Mouse (Mus musculus): ENCODE data around the gene Col19a1. TPM values are rescaled to one million over a fixed set of nuclear protein-coding genes. Genes with fewer than 3 reads are reported as not detected.
"Not testable (repeated sequence)": the region's sequence is repeated elsewhere in the genome, so short reads cannot be mapped to it uniquely, and the experiment has no call there.

The Col19a1 gene
- 3.2 and 3.3 TPM in 2 replicates for polyA plus RNA-seq (2015; fragmentation: Nextera tagmentation; extraction: Ambion mirVana)

DNA sequence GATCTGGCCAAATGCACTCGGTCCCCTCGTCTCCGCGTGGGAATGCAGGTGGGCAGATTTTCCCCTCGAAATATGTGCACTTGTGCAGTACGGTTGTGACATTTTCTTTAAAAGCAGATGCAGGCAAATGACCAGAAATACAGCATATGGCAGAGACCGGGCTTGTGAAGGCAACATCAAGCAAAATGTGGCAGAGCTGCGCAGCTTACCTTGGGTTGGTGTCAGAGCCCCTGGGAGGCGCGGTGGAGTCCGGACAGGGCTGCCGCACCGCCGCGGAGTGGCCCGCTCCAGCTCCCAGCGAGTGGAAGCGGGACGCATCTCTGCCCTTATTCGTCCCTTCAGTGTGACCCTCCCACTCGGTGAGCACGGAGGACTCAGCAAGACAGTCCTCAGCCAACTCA, at the start of gene Col19a1:
Gene Col19a1 (minus strand): TSS at position 332 of the 401 bp plus-strand sequence.
- under 1% methylated on average over 22 of the region's 22 CpGs for WGBS
- ATAC-seq: peak; percentile 62

GRCm38 (mm10) chr1:24633553-24634132, 46.4 kb upstream of the Col19a1 start:
- Histone ChIP-seq H3K4me2 (ENCODE audit: low read length) (no peak overlapping the region), H3K27me3 (replicated peaks; ENCODE audit: control insufficient read depth, insufficient read depth, low read length) (no peaks in the 10 kb centered on the region), H3K36me3 (ENCODE audit: control insufficient read depth, insufficient read depth) (no peaks in the 10 kb centered on the region), H3K4me3 (replicated peaks; ENCODE audit: low read length) (no peak overlapping the region), H3K27ac (ENCODE audit: low read length) (no peak overlapping the region), H3K4me1 (replicated peaks; ENCODE audit: control insufficient read depth, insufficient read depth, low read length) (no peaks in the 10 kb centered on the region), H3K9me3 (ENCODE audit: control insufficient read depth, low read length) (no peaks in the 10 kb centered on the region), H3K9ac (replicated peaks; ENCODE audit: low read depth, low read length) (no peak overlapping the region)
- 42% methylated on average over 14 of the region's 14 CpGs for WGBS
- peak; percentile 23; the same call in 1 of the 2 replicates for ATAC-seq

More for the DNA sequence above, at the start of gene Col19a1:
- Histone ChIP-seq H3K9ac (replicated peaks; ENCODE audit: low read depth, low read length) (peak within 1 kb of the TSS; percentile 56), H3K4me1 (replicated peaks; ENCODE audit: control insufficient read depth, insufficient read depth, low read length) (peaks cover 12% of the 10 kb centered on the region), H3K27me3 (replicated peaks; ENCODE audit: control insufficient read depth, insufficient read depth, low read length) (peaks cover 25% of the 10 kb centered on the region), H3K4me2 (ENCODE audit: low read length) (peak within 1 kb of the TSS; percentile 95), H3K9me3 (ENCODE audit: control insufficient read depth, low read length) (no peaks in the 10 kb centered on the region), H3K27ac (ENCODE audit: low read length) (no peak within 1 kb of the TSS), H3K36me3 (ENCODE audit: control insufficient read depth, insufficient read depth) (no peaks in the 10 kb centered on the region), H3K4me3 (replicated peaks; ENCODE audit: low read length) (peak within 1 kb of the TSS; percentile 55)

DNA sequence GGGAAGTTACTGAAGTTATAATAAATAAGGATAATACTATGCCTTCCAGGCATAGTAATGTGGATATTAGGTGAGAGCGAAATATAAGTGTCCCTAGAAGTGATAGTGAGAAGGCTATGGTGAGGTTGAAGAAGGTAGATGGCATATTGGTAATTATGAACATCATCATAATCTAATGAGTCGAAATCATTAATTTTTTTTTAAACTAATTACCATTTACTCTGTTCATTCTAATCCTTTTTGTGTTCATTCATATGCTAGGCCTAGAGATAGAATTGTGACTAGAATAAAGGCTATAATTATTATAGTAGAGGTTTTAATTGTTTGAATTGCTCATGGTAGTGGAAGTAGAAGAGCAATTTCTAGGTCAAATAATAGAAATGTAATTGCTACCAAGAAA, 25.3 kb upstream of the Col19a1 start:
- not testable (repeated sequence) for H3K27me3 ChIP-seq (replicated peaks; ENCODE audit: control insufficient read depth, insufficient read depth, low read length); H3K27ac ChIP-seq (ENCODE audit: low read length); H3K4me1 ChIP-seq (replicated peaks; ENCODE audit: control insufficient read depth, insufficient read depth, low read length); H3K9me3 ChIP-seq (ENCODE audit: control insufficient read depth, low read length); H3K36me3 ChIP-seq (ENCODE audit: control insufficient read depth, insufficient read depth); H3K9ac ChIP-seq (replicated peaks; ENCODE audit: low read depth, low read length); H3K4me3 ChIP-seq (replicated peaks; ENCODE audit: low read length); ATAC-seq; H3K4me2 ChIP-seq (ENCODE audit: low read length)
- 3% methylated on average over 1 of the region's 2 CpGs for WGBS

DNA sequence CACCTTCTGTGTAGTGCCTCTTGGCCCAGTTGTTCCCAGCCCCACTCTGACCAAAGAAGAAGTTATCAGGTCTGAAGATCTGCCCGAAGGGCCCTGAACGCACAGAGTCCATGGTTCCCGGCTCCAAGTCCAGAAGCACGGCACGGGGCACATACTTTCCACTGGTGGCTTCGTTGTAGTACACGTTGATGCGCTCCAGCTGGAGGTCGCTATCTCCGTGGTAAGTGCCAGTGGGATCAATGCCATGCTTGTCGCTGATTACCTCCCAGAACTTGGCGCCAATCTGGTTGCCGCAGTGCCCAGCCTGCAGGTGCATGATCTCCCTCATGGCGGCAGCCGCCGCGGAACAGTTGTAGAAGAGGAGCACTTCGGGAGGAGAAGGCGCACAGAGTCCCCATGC, 7.8 kb upstream of the Col19a1 start:
- Histone ChIP-seq H3K4me3 (replicated peaks; ENCODE audit: low read length) (no peak overlapping the region), H3K4me2 (ENCODE audit: low read length) (no peak overlapping the region), H3K9me3 (ENCODE audit: control insufficient read depth, low read length) (peaks cover 4% of the 10 kb centered on the region; the same call in 1 of the 2 replicates), H3K4me1 (replicated peaks; ENCODE audit: control insufficient read depth, insufficient read depth, low read length) (no peaks in the 10 kb centered on the region), H3K36me3 (ENCODE audit: control insufficient read depth, insufficient read depth) (no peaks in the 10 kb centered on the region), H3K9ac (replicated peaks; ENCODE audit: low read depth, low read length) (no peak overlapping the region), H3K27ac (ENCODE audit: low read length) (no peak overlapping the region), H3K27me3 (replicated peaks; ENCODE audit: control insufficient read depth, insufficient read depth, low read length) (no peaks in the 10 kb centered on the region)
- ATAC-seq: no peak
- WGBS: 97% methylated on average over 19 of the region's 19 CpGs

- Histone ChIP-seq H3K4me3 (replicated peaks; ENCODE audit: low read length) (peak overlapping the region; percentile 55), H3K9me3 (ENCODE audit: control insufficient read depth, low read length) (no peaks in the 10 kb centered on the region), H3K27me3 (replicated peaks; ENCODE audit: control insufficient read depth, insufficient read depth, low read length) (peaks cover 25% of the 10 kb centered on the region), H3K4me1 (replicated peaks; ENCODE audit: control insufficient read depth, insufficient read depth, low read length) (peaks cover 12% of the 10 kb centered on the region), H3K9ac (replicated peaks; ENCODE audit: low read depth, low read length) (peak overlapping the region; percentile 56), H3K27ac (ENCODE audit: low read length) (no peak overlapping the region), H3K4me2 (ENCODE audit: low read length) (peak overlapping the region; percentile 95), H3K36me3 (ENCODE audit: control insufficient read depth, insufficient read depth) (no peaks in the 10 kb centered on the region)
- under 1% methylated on average over 71 of the region's 72 CpGs for WGBS
- ATAC-seq: peak; percentile 89
Observed at GRCm38 (mm10) chr1:24586370-24587140, 717 bp downstream of the Col19a1 start.

DNA sequence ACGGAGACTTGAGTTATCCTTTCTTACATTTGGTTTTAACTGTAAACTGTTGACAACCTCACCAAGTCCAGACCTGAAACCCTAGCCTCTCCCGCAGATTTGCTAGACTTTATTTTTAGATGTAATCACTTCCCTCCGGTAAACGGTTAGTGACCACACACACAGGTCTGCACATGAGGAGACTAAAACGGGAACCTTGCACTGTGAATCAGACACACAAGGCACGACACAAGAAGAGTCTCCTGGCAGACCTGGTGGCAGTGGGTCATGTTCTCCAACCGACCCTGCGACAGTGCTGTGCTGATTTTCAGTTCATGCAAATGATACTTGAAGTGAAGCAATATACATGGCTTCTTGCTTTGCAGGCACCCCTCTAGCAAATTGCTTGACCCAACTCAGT, 14.7 kb downstream of the Col19a1 start:
- no peaks in the 10 kb centered on the region for H3K9me3 ChIP-seq (ENCODE audit: control insufficient read depth, low read length)
- no peaks in the 10 kb centered on the region for H3K27me3 ChIP-seq (replicated peaks; ENCODE audit: control insufficient read depth, insufficient read depth, low read length)
- WGBS: 89% methylated on average over 8 of the region's 8 CpGs
- no peak overlapping the region for H3K4me3 ChIP-seq (replicated peaks; ENCODE audit: low read length)
- no peaks in the 10 kb centered on the region for H3K4me1 ChIP-seq (replicated peaks; ENCODE audit: control insufficient read depth, insufficient read depth, low read length)
- H3K27ac ChIP-seq (ENCODE audit: low read length): no peak overlapping the region
- H3K4me2 ChIP-seq (ENCODE audit: low read length): no peak overlapping the region
- no peak overlapping the region for H3K9ac ChIP-seq (replicated peaks; ENCODE audit: low read depth, low read length)
- no peak for ATAC-seq
- no peaks in the 10 kb centered on the region for H3K36me3 ChIP-seq (ENCODE audit: control insufficient read depth, insufficient read depth)

GRCm38 (mm10) chr1:24564113-24564512, 23.2 kb downstream of the Col19a1 start:
- H3K9me3 ChIP-seq (ENCODE audit: control insufficient read depth, low read length): no peaks in the 10 kb centered on the region
- no peak for ATAC-seq
- H3K4me2 ChIP-seq (ENCODE audit: low read length): no peak overlapping the region
- H3K27me3 ChIP-seq (replicated peaks; ENCODE audit: control insufficient read depth, insufficient read depth, low read length): no peaks in the 10 kb centered on the region
- H3K4me3 ChIP-seq (replicated peaks; ENCODE audit: low read length): no peak overlapping the region
- no peaks in the 10 kb centered on the region for H3K4me1 ChIP-seq (replicated peaks; ENCODE audit: control insufficient read depth, insufficient read depth, low read length)
- 64% methylated on average over 2 of the region's 2 CpGs for WGBS
- H3K9ac ChIP-seq (replicated peaks; ENCODE audit: low read depth, low read length): no peak overlapping the region
- H3K36me3 ChIP-seq (ENCODE audit: control insufficient read depth, insufficient read depth): no peaks in the 10 kb centered on the region
- H3K27ac ChIP-seq (ENCODE audit: low read length): no peak overlapping the region

- no peak overlapping the region for H3K9ac ChIP-seq (replicated peaks; ENCODE audit: low read depth, low read length)
- H3K4me1 ChIP-seq (replicated peaks; ENCODE audit: control insufficient read depth, insufficient read depth, low read length): no peaks in the 10 kb centered on the region
- WGBS: 65% methylated on average over 10 of the region's 10 CpGs
- H3K27ac ChIP-seq (ENCODE audit: low read length): no peak overlapping the region
- H3K27me3 ChIP-seq (replicated peaks; ENCODE audit: control insufficient read depth, insufficient read depth, low read length): no peaks in the 10 kb centered on the region
- no peak overlapping the region for H3K4me2 ChIP-seq (ENCODE audit: low read length)
- H3K4me3 ChIP-seq (replicated peaks; ENCODE audit: low read length): no peak overlapping the region
- H3K9me3 ChIP-seq (ENCODE audit: control insufficient read depth, low read length): no peaks in the 10 kb centered on the region
- no peak for ATAC-seq
- H3K36me3 ChIP-seq (ENCODE audit: control insufficient read depth, insufficient read depth): no peaks in the 10 kb centered on the region
Observed at GRCm38 (mm10) chr1:24558005-24558404, 29.3 kb downstream of the Col19a1 start.

- Histone ChIP-seq H3K36me3 (ENCODE audit: control insufficient read depth, insufficient read depth) (no peaks in the 10 kb centered on the region), H3K4me2 (ENCODE audit: low read length) (no peak overlapping the region), H3K9ac (replicated peaks; ENCODE audit: low read depth, low read length) (no peak overlapping the region), H3K27ac (ENCODE audit: low read length) (no peak overlapping the region), H3K27me3 (replicated peaks; ENCODE audit: control insufficient read depth, insufficient read depth, low read length) (no peaks in the 10 kb centered on the region), H3K9me3 (ENCODE audit: control insufficient read depth, low read length) (no peaks in the 10 kb centered on the region), H3K4me1 (replicated peaks; ENCODE audit: control insufficient read depth, insufficient read depth, low read length) (no peaks in the 10 kb centered on the region), H3K4me3 (replicated peaks; ENCODE audit: low read length) (no peak overlapping the region)
- WGBS: 39% methylated on average over 4 of the region's 4 CpGs
- ATAC-seq: no peak
Observed at GRCm38 (mm10) chr1:24553462-24553861, 33.8 kb downstream of the Col19a1 start.
